Mouse (Mus musculus) heart, adult 2 months (tissue): ENCODE measurements around the gene Hmga1. TPM values are rescaled to one million over a fixed set of nuclear protein-coding genes. Genes with fewer than 3 reads are reported as not detected.
A peak's percentile ranks its signal among the peaks of the same experiment; 100 is the strongest.

Experiments used
- DNase-seq, 2 experiments: peaks; one replicate each; pipeline ENCODE4 v3.0.0; 2021
- H3K27ac ChIP-seq: fragments of 200-600 bp; 2 replicates; pipeline ENCODE4 v1.8.1; 2022
- H3K27me3 ChIP-seq: fragments of 200-500 bp; 2 replicates; pipeline ENCODE4 v1.6.1; 2012; ENCODE audit warnings: mild to moderate bottlenecking, low read length, inconsistent platforms, mixed read lengths; ENCODE audit not compliant: control insufficient read depth, insufficient read depth
- H3K36me3 ChIP-seq: fragments of 200-500 bp; 2 replicates; pipeline ENCODE4 v1.6.1; 2012; ENCODE audit warnings: low read length, inconsistent platforms; ENCODE audit not compliant: control insufficient read depth, insufficient read depth
- H3K4me1 ChIP-seq: fragments of 200-500 bp; 2 replicates; pipeline ENCODE4 v1.6.1; 2011; ENCODE audit warnings: low read length; ENCODE audit not compliant: control insufficient read depth, insufficient read depth
- H3K4me3 ChIP-seq: fragments of 200-600 bp; 2 replicates; pipeline ENCODE4 v1.8.1; 2022
- H3K79me2 ChIP-seq: fragments of 200-500 bp; replicated peaks from 2 replicates; pipeline ENCODE4 v1.6.1; 2012; ENCODE audit warnings: mild to moderate bottlenecking, inconsistent platforms, low read length, moderate library complexity, mixed read lengths; ENCODE audit not compliant: control insufficient read depth, insufficient read depth
- H3K9ac ChIP-seq: fragments of 200-500 bp; 2 replicates; pipeline ENCODE4 v1.6.1; 2012; ENCODE audit warnings: low read depth, mild to moderate bottlenecking, control low read depth, inconsistent platforms, low read length, mixed read lengths
- CTCF ChIP-seq: fragments of 200-600 bp; IDR thresholded peaks from 2 replicates; pipeline ENCODE4 v1.8.1; 2022; ENCODE audit warnings: antibody characterized with exemption, mild to moderate bottlenecking, moderate library complexity
- EP300 ChIP-seq: fragments of 200-500 bp; IDR thresholded peaks from 2 replicates; pipeline ENCODE4 v1.6.1; 2011; ENCODE audit warnings: low read depth, low read length, control low read depth; ENCODE audit not compliant: insufficient read depth
- POLR2A ChIP-seq: fragments of 200-500 bp; IDR thresholded peaks from 2 replicates; pipeline ENCODE4 v1.6.1; 2011; ENCODE audit warnings: mild to moderate bottlenecking, low read depth, low read length, control low read depth; ENCODE audit not compliant: insufficient read depth
- WGBS: fragments of 180-500 bp; shearing (Covaris S2); methylation state at CpG from one replicate; pipeline ENCODE4 v1.1.7; 2018; 5-methylcytosine and 5-hydroxymethylcytosine counted together
- intact Hi-C: fragments of 180-260 bp; cut with DNase I; formaldehyde crosslinking; loops from one replicate; pipeline ENCODE4 v1.15.1; 2025
- polyA plus RNA-seq: library from polyadenylated mRNA; depleted of rRNA; stranded (reverse); fragments of >200 nt; gene quantifications from 2 replicates; pipeline ENCODE4 v1.2.3, GENCODE M21; 2012
- total RNA-seq, 2 experiments: library from RNA; stranded (reverse); gene quantifications; 2 replicates each; pipeline ENCODE4 v1.2.3; 2021

Hmga1 gene
- total and polyA plus RNA-seq, 3 experiments: 47.5 to 73.8 (median 48.2) TPM

- TF ChIP-seq EP300 (no peak), CTCF (no peak)
- Histone ChIP-seq H3K4me3 (no peak overlapping the region), H3K79me2 (no peaks in the 10 kb centered on the region), H3K9ac (no peak overlapping the region), H3K27me3 (no peaks in the 10 kb centered on the region), H3K4me1 (no peaks in the 10 kb centered on the region), H3K27ac (no peak overlapping the region), H3K36me3 (no peaks in the 10 kb centered on the region)
- intact Hi-C loops: loop anchor here (5.0 kb wide), 1 partner anchor 215 kb away; no protein-coding TSS in a partner anchor
- 33% methylated on average over 9 of the region's 9 CpGs for WGBS
- DNase-seq: peak; percentile 64 to 69
These were observed 8.9 kb upstream of the Hmga1 start for GRCm38 (mm10) chr17:27547253-27547868.

GRCm38 (mm10) chr17:27549234-27549633 lies 7.1 kb upstream of the Hmga1 start:
- Histone ChIP-seq H3K27ac (no peak overlapping the region), H3K36me3 (no peaks in the 10 kb centered on the region), H3K27me3 (no peaks in the 10 kb centered on the region), H3K9ac (no peak overlapping the region), H3K4me1 (no peaks in the 10 kb centered on the region; the same call in 1 of the 2 replicates), H3K4me3 (no peak overlapping the region), H3K79me2 (no peaks in the 10 kb centered on the region)
- 59% methylated on average over 8 of the region's 8 CpGs for WGBS
- intact Hi-C loops: loop anchor here (5.0 kb wide), 1 partner anchor 213 kb away; no protein-coding TSS in a partner anchor
- TF ChIP-seq EP300 (0 out of 2 replicates have a peak, but pooled peaks have one; percentile 46), CTCF (no peak), POLR2A (no peak)
- DNase-seq: peak in 1 of 2 experiments; percentile 50

- no peaks in the 10 kb centered on the region; the same call in 1 of the 2 replicates for H3K4me1 ChIP-seq
- H3K9ac ChIP-seq: no peak overlapping the region
- no peak overlapping the region for H3K27ac ChIP-seq
- H3K4me3 ChIP-seq: no peak overlapping the region
- H3K36me3 ChIP-seq: no peaks in the 10 kb centered on the region
- no peaks in the 10 kb centered on the region for H3K79me2 ChIP-seq
- H3K27me3 ChIP-seq: no peaks in the 10 kb centered on the region
- DNase-seq: no peak
- TF ChIP-seq CTCF (no peak), EP300 (no peak), POLR2A (no peak)
- 81% methylated on average over 10 of the region's 10 CpGs for WGBS
- intact Hi-C loops: no loop called here
These were observed 4.8 kb upstream of the Hmga1 start for GRCm38 (mm10) chr17:27551393-27551940.

GRCm38 (mm10) chr17:27552215-27553201 lies 3.8 kb upstream of the Hmga1 start:
- no peak overlapping the region for H3K4me3 ChIP-seq
- peak in 1 of 2 experiments; percentile 48 for DNase-seq
- H3K36me3 ChIP-seq: no peaks in the 10 kb centered on the region
- WGBS: 62% methylated on average over 23 of the region's 23 CpGs
- intact Hi-C loops: no loop called here
- no peaks in the 10 kb centered on the region; the same call in 1 of the 2 replicates for H3K4me1 ChIP-seq
- H3K79me2 ChIP-seq: no peaks in the 10 kb centered on the region
- no peak overlapping the region; the same call in 1 of the 2 replicates for H3K27ac ChIP-seq
- no peak for TF ChIP-seq CTCF
- no peak for TF ChIP-seq POLR2A
- no peak for TF ChIP-seq EP300
- no peaks in the 10 kb centered on the region for H3K27me3 ChIP-seq
- H3K9ac ChIP-seq: no peak overlapping the region

- Histone ChIP-seq H3K27me3 (no peaks in the 10 kb centered on the region), H3K79me2 (no peaks in the 10 kb centered on the region), H3K4me3 (no peak overlapping the region), H3K9ac (no peak overlapping the region), H3K36me3 (no peaks in the 10 kb centered on the region), H3K4me1 (no peaks in the 10 kb centered on the region; the same call in 1 of the 2 replicates), H3K27ac (no peak overlapping the region)
- TF ChIP-seq CTCF: no peak
- no peak for TF ChIP-seq POLR2A
- TF ChIP-seq EP300: no peak
- no peak for DNase-seq
- WGBS: 74% methylated on average over 20 of the region's 20 CpGs
- intact Hi-C loops: no loop called here
These were observed 2.0 kb upstream of the Hmga1 start for GRCm38 (mm10) chr17:27554062-27554960.
